Mouse (Mus musculus) midbrain, embryonic 14.5 days (tissue): ENCODE results near the gene Far1. TPM values are rescaled to one million over a fixed set of nuclear protein-coding genes. Genes with fewer than 3 reads are reported as not detected.

ENCODE experiments used
- ATAC-seq: fragments of 200-750 bp; cut with Nextera tagmentation; 2 replicates; pipeline ENCODE4 v1.8.0; 2017; ENCODE audit warnings: moderate number of reproducible peaks, moderate library complexity; ENCODE audit not compliant: low FRiP score, low TSS enrichment
- DNase-seq: peaks from one replicate; pipeline ENCODE4 v3.0.0-alpha.2; 2015
- H3K27ac ChIP-seq: fragments of 300-500 bp; sonication (generic); replicated peaks from 2 replicates; pipeline ENCODE4 v1.5.1; 2014; ENCODE audit warnings: mild to moderate bottlenecking, low read depth, low read length, moderate library complexity
- H3K27me3 ChIP-seq: fragments of 300-500 bp; sonication (generic); 2 replicates; pipeline ENCODE4 v1.6.1; 2014; ENCODE audit warnings: low read length, control low read depth, mixed read lengths; ENCODE audit not compliant: control insufficient read depth, insufficient read depth
- H3K36me3 ChIP-seq: fragments of 300-500 bp; sonication (generic); 2 replicates; pipeline ENCODE4 v1.6.1; 2014; ENCODE audit warnings: low read length, control low read depth; ENCODE audit not compliant: control insufficient read depth, insufficient read depth
- H3K4me1 ChIP-seq: fragments of 300-500 bp; sonication (generic); 2 replicates; pipeline ENCODE4 v1.6.1; 2014; ENCODE audit warnings: mild to moderate bottlenecking, antibody characterized with exemption, low read length, control low read depth; ENCODE audit not compliant: control insufficient read depth, insufficient read depth
- H3K4me2 ChIP-seq: fragments of 300-500 bp; sonication (generic); 2 replicates; pipeline ENCODE4 v1.6.1; 2014; ENCODE audit warnings: mild to moderate bottlenecking, low read length, moderate library complexity
- H3K4me3 ChIP-seq: fragments of 300-500 bp; sonication (generic); replicated peaks from 2 replicates; pipeline ENCODE4 v1.5.1; 2014; ENCODE audit warnings: low read depth, low read length
- H3K9ac ChIP-seq: fragments of 300-500 bp; sonication (generic); replicated peaks from 2 replicates; pipeline ENCODE4 v1.6.1; 2014; ENCODE audit warnings: mild to moderate bottlenecking, low read length, moderate library complexity
- H3K9me3 ChIP-seq: fragments of 300-500 bp; sonication (generic); 2 replicates; pipeline ENCODE4 v1.6.1; 2016; ENCODE audit warnings: low read length, control low read depth, mixed read lengths; ENCODE audit not compliant: control insufficient read depth
- WGBS: fragments of 180-500 bp; shearing (Covaris S2); extraction: QIAGEN DNeasy Blood & Tissue Kit; methylation state at CpG from one replicate; pipeline ENCODE4 v1.1.7; 2014; 5-methylcytosine and 5-hydroxymethylcytosine counted together
- polyA plus RNA-seq: library from polyadenylated mRNA; unstranded; fragments of >200 nt; fragmentation: Nextera tagmentation; extraction: Ambion mirVana; gene quantifications from 2 replicates; pipeline ENCODE4 v1.2.1, GENCODE M21; 2014

Gene Far1
- polyA plus RNA-seq, 1 experiment from 2014 or later = 75.5 TPM

DNA sequence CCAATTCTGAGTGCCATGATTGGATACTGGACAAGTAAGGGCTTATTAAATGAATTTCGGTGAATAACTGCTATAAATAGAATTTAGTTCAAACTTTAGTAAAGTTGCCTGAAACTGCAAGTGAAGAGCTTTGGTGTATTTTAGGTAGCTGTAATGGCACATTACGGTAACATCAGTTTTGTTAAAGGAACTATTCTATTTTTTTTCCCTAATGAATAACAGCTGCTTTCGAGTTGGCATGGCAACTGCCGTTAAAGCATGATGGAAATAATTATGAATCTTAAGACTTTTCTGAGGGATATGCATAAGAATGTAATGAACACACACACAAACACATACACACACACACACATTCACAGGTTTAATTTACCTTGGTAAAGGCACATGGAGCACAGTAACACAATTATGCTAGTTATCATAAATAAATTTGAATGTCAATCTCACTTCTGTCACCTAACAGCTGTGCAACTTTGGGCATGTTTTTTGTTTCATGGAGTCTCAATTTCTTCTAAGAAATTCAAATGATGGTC is 8.1 kb upstream of the Far1 start:
- H3K27ac ChIP-seq = no peak overlapping the region
- no peak overlapping the region for H3K9ac ChIP-seq
- H3K36me3 ChIP-seq = no peaks in the 10 kb centered on the region
- H3K4me1 ChIP-seq = no peaks in the 10 kb centered on the region
- no peak overlapping the region for H3K4me2 ChIP-seq
- H3K27me3 ChIP-seq = no peaks in the 10 kb centered on the region
- H3K9me3 ChIP-seq = no peaks in the 10 kb centered on the region
- WGBS = 88% methylated on average over 4 of the region's 4 CpGs
- ATAC-seq (no peak), DNase-seq (no peak)
- no peak overlapping the region for H3K4me3 ChIP-seq

DNA sequence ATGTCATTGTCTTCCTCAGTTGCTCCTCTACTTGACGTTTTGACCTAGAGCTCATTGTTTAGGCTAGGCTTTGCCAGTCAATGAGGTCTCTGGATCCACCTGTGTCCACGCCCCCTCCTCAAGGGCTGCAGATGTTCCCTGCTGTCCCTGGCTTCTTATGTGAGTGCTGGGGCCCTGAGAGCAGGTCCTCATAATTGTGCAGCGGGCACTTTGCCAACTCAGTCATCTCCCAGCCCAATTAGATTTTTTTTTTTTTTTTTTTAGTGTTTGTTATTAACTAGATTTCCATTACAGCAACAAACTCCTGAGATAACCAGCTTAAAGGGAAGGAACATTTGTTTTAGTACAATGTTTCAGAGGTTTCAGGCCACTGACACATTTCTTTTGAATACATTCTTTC is 5.8 kb upstream of the Far1 start:
- Histone ChIP-seq H3K36me3 (no peaks in the 10 kb centered on the region), H3K27ac (no peak overlapping the region), H3K27me3 (no peaks in the 10 kb centered on the region), H3K4me3 (no peak overlapping the region), H3K4me2 (no peak overlapping the region), H3K9me3 (no peaks in the 10 kb centered on the region), H3K9ac (no peak overlapping the region), H3K4me1 (no peaks in the 10 kb centered on the region)
- WGBS = 56% methylated on average over 3 of the region's 3 CpGs
- DNase-seq (no peak), ATAC-seq (no peak)

DNA sequence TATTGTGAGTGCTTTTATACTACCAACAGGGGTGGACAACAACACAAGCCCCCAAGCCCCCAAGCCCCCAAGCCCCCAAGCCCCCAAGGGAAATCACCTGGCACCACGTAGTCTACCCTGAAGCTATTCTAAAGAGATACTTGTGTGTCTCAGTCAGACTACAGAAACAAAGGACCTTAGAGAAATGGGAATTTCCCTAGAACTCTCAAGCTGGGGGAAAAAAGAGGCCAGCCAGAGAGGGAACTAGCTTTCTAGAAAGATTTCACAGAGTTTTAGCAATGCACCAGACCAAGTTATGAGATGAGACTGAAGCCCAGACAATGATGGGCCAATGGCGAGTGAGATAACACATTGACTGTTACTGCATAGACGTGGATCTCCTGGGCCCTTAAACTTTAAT is 2.2 kb upstream of the Far1 start:
- WGBS = 88% methylated on average over 3 of the region's 3 CpGs
- peaks cover 20% of the 10 kb centered on the region for H3K4me1 ChIP-seq
- H3K4me3 ChIP-seq = no peak overlapping the region
- no peak overlapping the region for H3K4me2 ChIP-seq
- no peak overlapping the region for H3K9ac ChIP-seq
- no peaks in the 10 kb centered on the region for H3K27me3 ChIP-seq
- no peaks in the 10 kb centered on the region for H3K9me3 ChIP-seq
- ATAC-seq (no peak), DNase-seq (no peak)
- no peak overlapping the region for H3K27ac ChIP-seq
- no peaks in the 10 kb centered on the region for H3K36me3 ChIP-seq

- Histone ChIP-seq H3K4me3 (peak overlapping the region; percentile 100), H3K27ac (peak overlapping the region; percentile 96), H3K27me3 (no peaks in the 10 kb centered on the region), H3K4me1 (peaks cover 22% of the 10 kb centered on the region), H3K36me3 (no peaks in the 10 kb centered on the region), H3K9me3 (no peaks in the 10 kb centered on the region), H3K4me2 (peak overlapping the region; percentile 71), H3K9ac (peak overlapping the region; percentile 54)
- DNase-seq (no peak), ATAC-seq (no peak)
- 18% methylated on average over 20 of the region's 20 CpGs for WGBS
Observed at GRCm38 (mm10) chr7:113512527-113513285, 928 bp upstream of the Far1 start.

GRCm38 (mm10) chr7:113513963-113514649 is 472 bp downstream of the Far1 start:
- Histone ChIP-seq H3K36me3 (no peaks in the 10 kb centered on the region), H3K4me3 (peak overlapping the region; percentile 100), H3K4me1 (peaks cover 22% of the 10 kb centered on the region), H3K4me2 (peak overlapping the region; percentile 82), H3K9me3 (no peaks in the 10 kb centered on the region), H3K27ac (peak overlapping the region; percentile 96), H3K27me3 (no peaks in the 10 kb centered on the region), H3K9ac (peak overlapping the region; percentile 95)
- WGBS = under 1% methylated on average over 44 of the region's 45 CpGs
- DNase-seq (no peak), ATAC-seq (peak; percentile 77)

GRCm38 (mm10) chr7:113515831-113516230 is 2.2 kb downstream of the Far1 start:
- no peak for ATAC-seq
- peaks cover 22% of the 10 kb centered on the region for H3K4me1 ChIP-seq
- H3K36me3 ChIP-seq = no peaks in the 10 kb centered on the region
- 82% methylated on average over 4 of the region's 4 CpGs for WGBS
- no peak for DNase-seq
- no peak overlapping the region; the same call in 1 of the 2 replicates for H3K9ac ChIP-seq
- H3K27me3 ChIP-seq = no peaks in the 10 kb centered on the region
- no peak overlapping the region for H3K27ac ChIP-seq
- no peak overlapping the region for H3K4me3 ChIP-seq
- H3K9me3 ChIP-seq = no peaks in the 10 kb centered on the region
- no peak overlapping the region for H3K4me2 ChIP-seq

- 79% methylated on average over 3 of the region's 3 CpGs for WGBS
- DNase-seq (no peak), ATAC-seq (no peak)
- no peak overlapping the region for H3K27ac ChIP-seq
- no peak overlapping the region for H3K4me3 ChIP-seq
- no peak overlapping the region for H3K4me2 ChIP-seq
- H3K9me3 ChIP-seq = no peaks in the 10 kb centered on the region
- peaks cover 22% of the 10 kb centered on the region for H3K4me1 ChIP-seq
- H3K9ac ChIP-seq = no peak overlapping the region
- H3K36me3 ChIP-seq = no peaks in the 10 kb centered on the region
- H3K27me3 ChIP-seq = no peaks in the 10 kb centered on the region
Observed at GRCm38 (mm10) chr7:113518419-113518818, 4.8 kb downstream of the Far1 start.

DNA sequence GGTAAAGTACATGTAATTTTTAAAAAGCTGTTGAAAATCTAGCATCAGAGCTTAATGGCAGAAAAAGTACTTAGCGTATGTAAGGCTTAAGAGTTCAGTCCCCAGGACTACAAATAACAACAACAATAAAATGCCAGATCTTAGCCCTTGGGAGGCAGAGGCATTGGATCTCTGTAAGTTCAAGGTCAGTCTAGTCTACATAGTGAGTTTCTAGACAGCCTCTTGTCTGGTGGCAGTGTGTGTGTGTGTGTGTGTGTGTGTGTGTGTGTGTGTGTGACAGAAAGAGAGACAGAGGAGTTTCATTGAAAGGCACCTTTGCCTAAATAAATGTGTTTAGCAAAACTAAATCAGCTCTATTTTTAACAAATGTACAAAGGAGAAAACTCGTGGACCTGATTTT is 5.3 kb downstream of the Far1 start:
- Histone ChIP-seq H3K27ac (no peak overlapping the region), H3K9ac (no peak overlapping the region), H3K27me3 (no peaks in the 10 kb centered on the region), H3K4me1 (peaks cover 22% of the 10 kb centered on the region), H3K9me3 (no peaks in the 10 kb centered on the region), H3K4me3 (no peak overlapping the region), H3K36me3 (no peaks in the 10 kb centered on the region), H3K4me2 (no peak overlapping the region)
- DNase-seq (no peak), ATAC-seq (no peak)
- 90% methylated on average over 2 of the region's 2 CpGs for WGBS
